Mouse (Mus musculus) stomach, embryonic 14.5 days (tissue): Measurements from ENCODE around the gene Fam57a. TPM values are rescaled to one million over a fixed set of nuclear protein-coding genes. Genes with fewer than 3 reads are reported as not detected.

Experiments used
- ATAC-seq: fragments of 200-750 bp; cut with Nextera tagmentation; 2 replicates; pipeline ENCODE4 v1.8.0; 2017; ENCODE audit warnings: low read depth, moderate TSS enrichment; ENCODE audit not compliant: insufficient number of reproducible peaks, insufficient read depth, low FRiP score
- H3K27ac ChIP-seq: fragments of 300-500 bp; sonication (generic); 2 replicates; pipeline ENCODE4 v1.5.1; 2014; ENCODE audit warnings: mild to moderate bottlenecking, low read length, moderate library complexity, mixed read lengths
- H3K27me3 ChIP-seq: fragments of 300-500 bp; sonication (generic); 2 replicates; pipeline ENCODE4 v1.6.1; 2014; ENCODE audit warnings: low read length, control low read depth, mixed read lengths; ENCODE audit not compliant: control insufficient read depth, insufficient read depth
- H3K36me3 ChIP-seq: fragments of 300-500 bp; sonication (generic); 2 replicates; pipeline ENCODE4 v1.6.1; 2014; ENCODE audit warnings: mild to moderate bottlenecking, control low read depth, low read length, moderate library complexity, mixed read lengths; ENCODE audit not compliant: control insufficient read depth, insufficient read depth
- H3K4me1 ChIP-seq: fragments of 300-500 bp; sonication (generic); 2 replicates; pipeline ENCODE4 v1.6.1; 2014; ENCODE audit warnings: low read length, control low read depth, mixed read lengths; ENCODE audit not compliant: control insufficient read depth, insufficient read depth
- H3K4me2 ChIP-seq: fragments of 300-500 bp; sonication (generic); replicated peaks from 2 replicates; pipeline ENCODE4 v1.6.1; 2014; ENCODE audit warnings: low read depth, low read length, control low read depth
- H3K4me3 ChIP-seq: fragments of 300-500 bp; sonication (generic); 2 replicates; pipeline ENCODE4 v1.5.1; 2014; ENCODE audit warnings: low read depth, low read length, control low read depth
- H3K9ac ChIP-seq: fragments of 300-500 bp; sonication (generic); replicated peaks from 2 replicates; pipeline ENCODE4 v1.6.1; 2014; ENCODE audit warnings: low read depth, mild to moderate bottlenecking, control low read depth, low read length, moderate library complexity, mixed read lengths
- H3K9me3 ChIP-seq: fragments of 300-500 bp; sonication (generic); 2 replicates; pipeline ENCODE4 v1.6.1; 2016; ENCODE audit warnings: low read depth, low read length, control low read depth; ENCODE audit not compliant: control insufficient read depth
- WGBS: fragments of 180-500 bp; shearing (Covaris S2); extraction: QIAGEN DNeasy Blood & Tissue Kit; methylation state at CpG from one replicate; pipeline ENCODE4 v1.1.7; 2014; 5-methylcytosine and 5-hydroxymethylcytosine counted together
- polyA plus RNA-seq: library from polyadenylated mRNA; unstranded; fragments of >200 nt; fragmentation: Nextera tagmentation; extraction: Ambion mirVana; gene quantifications from 2 replicates; pipeline ENCODE4 v1.2.1, GENCODE M21; 2014

The Fam57a gene
- polyA plus RNA-seq, 1 experiment from 2014 or later, result 73.3 TPM

- H3K4me2 ChIP-seq, result no peak overlapping the region
- H3K9me3 ChIP-seq, result no peaks in the 10 kb centered on the region
- no peaks in the 10 kb centered on the region for H3K4me1 ChIP-seq
- peaks cover 6% of the 10 kb centered on the region; the same call in 1 of the 2 replicates for H3K36me3 ChIP-seq
- H3K4me3 ChIP-seq, result no peak overlapping the region
- ATAC-seq, result peak; percentile 18; the same call in 1 of the 2 replicates
- no peaks in the 10 kb centered on the region for H3K27me3 ChIP-seq
- H3K9ac ChIP-seq, result no peak overlapping the region
- no peak overlapping the region for H3K27ac ChIP-seq
- whole genome bisulfite sequencing, result 24% methylated on average over 5 of the region's 5 CpGs
Observed at GRCm38 (mm10) chr11:76167079-76167765, 12.2 kb upstream of the Fam57a start.

- Histone ChIP-seq H3K4me1 (no peaks in the 10 kb centered on the region), H3K36me3 (no peaks in the 10 kb centered on the region), H3K4me2 (no peak overlapping the region), H3K27me3 (no peaks in the 10 kb centered on the region), H3K4me3 (no peak overlapping the region), H3K9me3 (no peaks in the 10 kb centered on the region), H3K9ac (no peak overlapping the region), H3K27ac (no peak overlapping the region)
- WGBS, result 81% methylated on average over 3 of the region's 3 CpGs
- no peak for ATAC-seq
Observed at GRCm38 (mm10) chr11:76168976-76169375, 10.5 kb upstream of the Fam57a start.

- no peak overlapping the region for H3K4me2 ChIP-seq
- 0 out of 2 replicates have a peak, but pooled peaks cover 2% of the 10 kb centered on the region for H3K36me3 ChIP-seq
- no peaks in the 10 kb centered on the region for H3K27me3 ChIP-seq
- H3K4me3 ChIP-seq, result no peak overlapping the region
- H3K9ac ChIP-seq, result no peak overlapping the region
- no peak overlapping the region for H3K27ac ChIP-seq
- H3K9me3 ChIP-seq, result no peaks in the 10 kb centered on the region
- no peak for ATAC-seq
- 58% methylated on average over 5 of the region's 5 CpGs for WGBS
- no peaks in the 10 kb centered on the region for H3K4me1 ChIP-seq
Observed at GRCm38 (mm10) chr11:76170207-76170606, 9.3 kb upstream of the Fam57a start.

GRCm38 (mm10) chr11:76178726-76179494 is 561 bp upstream of the Fam57a start:
- WGBS, result 2% methylated on average over 28 of the region's 28 CpGs
- H3K9ac ChIP-seq, result peak overlapping the region; percentile 72
- H3K4me3 ChIP-seq, result peak overlapping the region; percentile 64

GRCm38 (mm10) chr11:76180146-76180540 is 672 bp downstream of the Fam57a start:
- H3K27ac ChIP-seq, result no peak overlapping the region

More at GRCm38 (mm10) chr11:76178726-76179494, 561 bp upstream of the Fam57a start:
- ATAC-seq, result peak; percentile 83
- H3K4me1 ChIP-seq, result peaks cover 7% of the 10 kb centered on the region; the same call in 1 of the 2 replicates
- peak overlapping the region; percentile 52; the same call in 1 of the 2 replicates for H3K27ac ChIP-seq
- no peaks in the 10 kb centered on the region for H3K9me3 ChIP-seq
- H3K36me3 ChIP-seq, result 0 out of 2 replicates have a peak, but pooled peaks cover 2% of the 10 kb centered on the region
- peak overlapping the region; percentile 95 for H3K4me2 ChIP-seq
- no peaks in the 10 kb centered on the region for H3K27me3 ChIP-seq

GRCm38 (mm10) chr11:76183745-76184144 is 4.3 kb downstream of the Fam57a start:
- Histone ChIP-seq H3K9me3 (no peaks in the 10 kb centered on the region), H3K27ac (no peak overlapping the region), H3K4me2 (no peak overlapping the region), H3K4me1 (peaks cover 2% of the 10 kb centered on the region; the same call in 1 of the 2 replicates), H3K36me3 (no peaks in the 10 kb centered on the region), H3K4me3 (no peak overlapping the region), H3K27me3 (no peaks in the 10 kb centered on the region), H3K9ac (no peak overlapping the region)
- WGBS, result 73% methylated on average over 4 of the region's 4 CpGs
- no peak for ATAC-seq

More at GRCm38 (mm10) chr11:76180146-76180540, 672 bp downstream of the Fam57a start:
- H3K27me3 ChIP-seq, result no peaks in the 10 kb centered on the region
- H3K4me2 ChIP-seq, result peak overlapping the region; percentile 95
- peak overlapping the region; percentile 64 for H3K4me3 ChIP-seq
- peaks cover 7% of the 10 kb centered on the region; the same call in 1 of the 2 replicates for H3K4me1 ChIP-seq
- no peaks in the 10 kb centered on the region for H3K36me3 ChIP-seq
- H3K9ac ChIP-seq, result peak overlapping the region; percentile 72
- no peak for ATAC-seq
- WGBS, result 21% methylated on average over 7 of the region's 7 CpGs
- no peaks in the 10 kb centered on the region for H3K9me3 ChIP-seq

- Histone ChIP-seq H3K27ac (no peak overlapping the region), H3K4me3 (no peak overlapping the region), H3K36me3 (no peaks in the 10 kb centered on the region), H3K9ac (no peak overlapping the region), H3K9me3 (no peaks in the 10 kb centered on the region), H3K27me3 (no peaks in the 10 kb centered on the region), H3K4me2 (no peak overlapping the region), H3K4me1 (no peaks in the 10 kb centered on the region)
- ATAC-seq, result no peak
- WGBS, result 75% methylated on average over 6 of the region's 6 CpGs
Observed at GRCm38 (mm10) chr11:76186908-76187307, 7.4 kb downstream of the Fam57a start.

- H3K4me2 ChIP-seq, result peak overlapping the region; percentile 6
- H3K27me3 ChIP-seq, result no peaks in the 10 kb centered on the region
- H3K4me1 ChIP-seq, result no peaks in the 10 kb centered on the region
- H3K9ac ChIP-seq, result no peak overlapping the region
- 55% methylated on average over 8 of the region's 8 CpGs for WGBS
- ATAC-seq, result peak; percentile 84
- no peaks in the 10 kb centered on the region for H3K36me3 ChIP-seq
- H3K27ac ChIP-seq, result peak overlapping the region; percentile 75
- H3K9me3 ChIP-seq, result no peaks in the 10 kb centered on the region
- no peak overlapping the region for H3K4me3 ChIP-seq
Observed at GRCm38 (mm10) chr11:76196275-76196976, 17.0 kb downstream of the Fam57a start.
